Mouse (Mus musculus) myocyte (in vitro differentiated cells): ENCODE data around the gene Rgl1. TPM values are rescaled to one million over a fixed set of nuclear protein-coding genes. Genes with fewer than 3 reads are reported as not detected.

Experiments
- H3K27me3 ChIP-seq: one replicate; pipeline ENCODE4 v1.6.1; 2011; ENCODE audit not compliant: control insufficient read depth, insufficient read depth, insufficient read length
- H3K36me3 ChIP-seq: one replicate; pipeline ENCODE4 v1.6.1; 2011; ENCODE audit not compliant: control insufficient read depth, insufficient read depth
- H3K4me2 ChIP-seq: one replicate; pipeline ENCODE4 v1.6.1; 2011; ENCODE audit warnings: low read depth, control low read depth
- H3K4me3 ChIP-seq: one replicate; pipeline ENCODE4 v1.5.1; 2011; ENCODE audit warnings: mild to moderate bottlenecking, control low read depth, moderate library complexity
- H3K79me2 ChIP-seq: one replicate; pipeline ENCODE4 v1.6.1; 2011; ENCODE audit not compliant: control insufficient read depth, insufficient read depth
- H3ac ChIP-seq: one replicate; pipeline ENCODE4 v1.6.1; 2011; ENCODE audit not compliant: control insufficient read depth, insufficient read length
- CEBPB ChIP-seq: IDR thresholded peaks from 2 replicates; pipeline ENCODE4 v1.6.1; 2011; ENCODE audit warnings: mild to moderate bottlenecking, moderate library complexity; ENCODE audit not compliant: poor library complexity, insufficient read depth, severe bottlenecking
- E2F4 ChIP-seq: IDR thresholded peaks from one replicate; pipeline ENCODE4 v1.6.1; 2011; ENCODE audit warnings: mild to moderate bottlenecking, control low read depth, moderate library complexity; ENCODE audit not compliant: insufficient read depth
- MAX ChIP-seq: IDR thresholded peaks from one replicate; pipeline ENCODE4 v1.6.1; 2011; ENCODE audit warnings: low read depth, mild to moderate bottlenecking, control low read depth
- MYOD1 ChIP-seq, 3 experiments: IDR thresholded peaks; one replicate each; pipeline ENCODE4 v1.6.1; 2011; ENCODE audit warnings: control low read depth in 2 of 3, low read depth in 2 of 3, mild to moderate bottlenecking in 2 of 3, moderate library complexity in 1 of 3; ENCODE audit not compliant: insufficient read length in 2 of 3, control insufficient read depth in 1 of 3
- MYOG ChIP-seq, 3 experiments: IDR thresholded peaks; one replicate each; pipeline ENCODE4 v1.6.1; 2011; ENCODE audit warnings: control low read depth in 2 of 3, low read depth in 2 of 3, mild to moderate bottlenecking in 2 of 3; ENCODE audit not compliant: insufficient read length in 2 of 3, control insufficient read depth in 1 of 3, insufficient read depth in 1 of 3
- POLR2A ChIP-seq: IDR thresholded peaks from one replicate; pipeline ENCODE4 v1.6.1; 2011; ENCODE audit warnings: low read depth, mild to moderate bottlenecking, control low read depth, moderate library complexity; ENCODE audit not compliant: insufficient read length
- POLR2AphosphoS2 ChIP-seq: IDR thresholded peaks from one replicate; pipeline ENCODE4 v1.6.1; 2011; ENCODE audit warnings: low read depth, control low read depth; ENCODE audit not compliant: insufficient read length
- REST ChIP-seq: IDR thresholded peaks from one replicate; pipeline ENCODE4 v1.6.1; 2011; ENCODE audit warnings: mild to moderate bottlenecking, control low read depth, moderate library complexity; ENCODE audit not compliant: insufficient read depth, insufficient read length
- SRF ChIP-seq: IDR thresholded peaks from one replicate; pipeline ENCODE4 v1.6.1; 2011; ENCODE audit warnings: low read depth; ENCODE audit not compliant: control insufficient read depth, insufficient read length
- TCF12 ChIP-seq: IDR thresholded peaks from one replicate; pipeline ENCODE4 v1.6.1; 2011; ENCODE audit warnings: mild to moderate bottlenecking, control low read depth; ENCODE audit not compliant: poor library complexity, insufficient read depth, severe bottlenecking
- TCF3 ChIP-seq: IDR thresholded peaks from one replicate; pipeline ENCODE4 v1.6.1; 2011; ENCODE audit warnings: low read depth, control low read depth; ENCODE audit not compliant: insufficient read length
- USF1 ChIP-seq: IDR thresholded peaks from one replicate; pipeline ENCODE4 v1.6.1; 2011; ENCODE audit warnings: low read depth, mild to moderate bottlenecking, control low read depth, moderate library complexity
- polyA plus RNA-seq: library from polyadenylated mRNA; unstranded; fragments of >200 nt; fragmentation: generic; extraction: Trizol; gene quantifications from one replicate; pipeline ENCODE4 v1.2.1, GENCODE M21; 2012; ENCODE audit warnings: missing spikeins

Rgl1 gene
- polyA plus RNA-seq, 1 experiment, result 4.3 TPM

- TF ChIP-seq POLR2A (no peak), POLR2AphosphoS2 (no peak)
- Histone ChIP-seq H3K36me3 (no peaks in the 10 kb centered on the region), H3K4me3 (no peak overlapping the region)
These were observed 257.5 kb downstream of the Rgl1 start for GRCm38 (mm10) chr1:152508481-152509220.

GRCm38 (mm10) chr1:152506726-152507125 lies 259.4 kb downstream of the Rgl1 start:
- Histone ChIP-seq H3K79me2 (no peaks in the 10 kb centered on the region), H3K4me2 (no peak overlapping the region), H3K4me3 (no peak overlapping the region), H3K27me3 (no peaks in the 10 kb centered on the region), H3K36me3 (no peaks in the 10 kb centered on the region), H3ac (no peak overlapping the region)
- TF ChIP-seq USF1, result no peak
- TF ChIP-seq TCF3, result no peak
- TF ChIP-seq MAX, result no peak
- TF ChIP-seq E2F4, result no peak
- TF ChIP-seq MYOG (IDR thresholded peaks at IDR 0.05; ENCODE audit: control insufficient read depth in 1 of 3, insufficient read depth in 1 of 3, insufficient read length in 2 of 3, low read depth in 2 of 3), result no peak
- TF ChIP-seq MYOD1 (IDR thresholded peaks at IDR 0.05; ENCODE audit: control insufficient read depth in 1 of 3, insufficient read length in 2 of 3, low read depth in 2 of 3), result no peak
- no peak for TF ChIP-seq SRF
- TF ChIP-seq TCF12, result no peak

More at GRCm38 (mm10) chr1:152508481-152509220, 257.5 kb downstream of the Rgl1 start:
- no peak overlapping the region for H3ac ChIP-seq
- H3K27me3 ChIP-seq, result no peaks in the 10 kb centered on the region
- H3K4me2 ChIP-seq, result no peak overlapping the region
- no peaks in the 10 kb centered on the region for H3K79me2 ChIP-seq

GRCm38 (mm10) chr1:152506175-152506574 lies 260.0 kb downstream of the Rgl1 start:
- TF ChIP-seq TCF12 (no peak), SRF (no peak), MYOG (IDR thresholded peaks at IDR 0.05; ENCODE audit: control insufficient read depth in 1 of 3, insufficient read depth in 1 of 3, insufficient read length in 2 of 3, low read depth in 2 of 3) (no peak), MYOD1 (IDR thresholded peaks at IDR 0.05; ENCODE audit: control insufficient read depth in 1 of 3, insufficient read length in 2 of 3, low read depth in 2 of 3) (no peak), POLR2AphosphoS2 (no peak), E2F4 (no peak), CEBPB (no peak), TCF3 (no peak), USF1 (no peak), MAX (no peak), REST (no peak), POLR2A (no peak)
- no peaks in the 10 kb centered on the region for H3K27me3 ChIP-seq
- no peaks in the 10 kb centered on the region for H3K79me2 ChIP-seq
- no peak overlapping the region for H3ac ChIP-seq
- H3K36me3 ChIP-seq, result no peaks in the 10 kb centered on the region
- no peak overlapping the region for H3K4me2 ChIP-seq
- no peak overlapping the region for H3K4me3 ChIP-seq

GRCm38 (mm10) chr1:152499802-152500201 lies 266.3 kb downstream of the Rgl1 start:
- Histone ChIP-seq H3K27me3 (no peaks in the 10 kb centered on the region), H3K4me3 (no peak overlapping the region), H3K36me3 (no peaks in the 10 kb centered on the region), H3K4me2 (no peak overlapping the region), H3K79me2 (no peaks in the 10 kb centered on the region), H3ac (no peak overlapping the region)
- no peak for TF ChIP-seq USF1
- TF ChIP-seq POLR2A, result no peak
- TF ChIP-seq MYOD1 (IDR thresholded peaks at IDR 0.05; ENCODE audit: control insufficient read depth in 1 of 3, insufficient read length in 2 of 3, low read depth in 2 of 3), result no peak
- no peak for TF ChIP-seq SRF
- no peak for TF ChIP-seq MAX
- TF ChIP-seq MYOG (IDR thresholded peaks at IDR 0.05; ENCODE audit: control insufficient read depth in 1 of 3, insufficient read depth in 1 of 3, insufficient read length in 2 of 3, low read depth in 2 of 3), result no peak
- no peak for TF ChIP-seq CEBPB
- TF ChIP-seq E2F4, result no peak
- TF ChIP-seq TCF12, result no peak
- no peak for TF ChIP-seq REST
- TF ChIP-seq TCF3, result no peak
- TF ChIP-seq POLR2AphosphoS2, result no peak

- Histone ChIP-seq H3K4me3 (no peak overlapping the region), H3K36me3 (no peaks in the 10 kb centered on the region), H3K27me3 (no peaks in the 10 kb centered on the region), H3K79me2 (no peaks in the 10 kb centered on the region), H3K4me2 (peak overlapping the region; percentile 34), H3ac (no peak overlapping the region)
- TF ChIP-seq POLR2A, result no peak
- no peak for TF ChIP-seq USF1
- TF ChIP-seq SRF, result no peak
- TF ChIP-seq MAX, result no peak
- no peak for TF ChIP-seq REST
- no peak for TF ChIP-seq POLR2AphosphoS2
- TF ChIP-seq MYOD1 (IDR thresholded peaks at IDR 0.05; ENCODE audit: control insufficient read depth in 1 of 3, insufficient read length in 2 of 3, low read depth in 2 of 3), result no peak
- no peak for TF ChIP-seq TCF3
- TF ChIP-seq MYOG (IDR thresholded peaks at IDR 0.05; ENCODE audit: control insufficient read depth in 1 of 3, insufficient read depth in 1 of 3, insufficient read length in 2 of 3, low read depth in 2 of 3), result no peak
- no peak for TF ChIP-seq CEBPB
- no peak for TF ChIP-seq TCF12
- TF ChIP-seq E2F4, result no peak
These were observed 268.6 kb downstream of the Rgl1 start for GRCm38 (mm10) chr1:152497581-152497980.
